Mouse (Mus musculus): Measurements from ENCODE around the gene Gm10320.

- TF ChIP-seq POLR2A (IDR thresholded peaks at IDR 0.05; ENCODE audit: insufficient read length, low read depth) (no peak), MYOD1 (IDR thresholded peaks at IDR 0.05; ENCODE audit: control insufficient read depth in 1 of 3, insufficient read length in 2 of 3, low read depth in 2 of 3) (no peak), USF1 (IDR thresholded peaks at IDR 0.05; ENCODE audit: low read depth) (no peak), MYOG (IDR thresholded peaks at IDR 0.05; ENCODE audit: control insufficient read depth in 1 of 3, insufficient read depth in 1 of 3, insufficient read length in 2 of 3, low read depth in 2 of 3) (no peak), TCF12 (IDR thresholded peaks at IDR 0.05; ENCODE audit: insufficient read depth, poor library complexity, severe bottlenecking) (no peak), E2F4 (IDR thresholded peaks at IDR 0.05; ENCODE audit: insufficient read depth) (no peak), POLR2AphosphoS2 (IDR thresholded peaks at IDR 0.05; ENCODE audit: insufficient read length, low read depth) (no peak), TCF3 (IDR thresholded peaks at IDR 0.05; ENCODE audit: insufficient read length, low read depth) (no peak), MAX (IDR thresholded peaks at IDR 0.05; ENCODE audit: low read depth) (no peak), CEBPB (IDR thresholded peaks at IDR 0.05; ENCODE audit: insufficient read depth, poor library complexity, severe bottlenecking) (no peak)
These were observed 21.9 kb downstream of the Gm10320 start for GRCm38 (mm10) chr13:98469916-98470315.
